In the genomic region with DNA sequence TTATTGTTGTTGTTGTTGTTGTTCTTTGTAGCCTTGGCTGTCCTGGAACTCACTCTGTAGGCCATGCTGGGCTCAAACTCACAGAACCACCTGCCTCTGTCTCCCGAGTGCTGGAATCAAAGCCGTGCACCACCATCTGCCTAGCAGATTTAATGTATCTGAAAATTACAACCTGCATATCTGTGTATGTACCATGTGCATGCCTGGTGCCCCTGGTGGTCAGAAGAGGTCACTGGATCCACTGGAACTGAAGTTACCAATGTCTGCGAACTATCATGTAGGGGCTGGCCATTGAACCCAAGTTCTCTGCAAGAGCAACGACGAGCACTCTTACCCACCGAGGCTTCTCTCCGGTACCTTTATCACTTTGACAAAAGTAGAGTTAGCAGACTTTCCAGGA, we compare ENCODE assay signal across 11 mouse cellular contexts. TPM values are rescaled to one million over a fixed set of nuclear protein-coding genes. Genes with fewer than 3 reads are reported as not detected.
DNase-seq lines count a peak whose midpoint lies in the region; ATAC-seq and TF ChIP-seq lines count a peak whose summit lies in the region.
"Had no signal": no experiment of that assay in that cellular context is flagged by ENCODE, and none has a peak within 500 bp of the region (broad histone marks: within the 10 kb centered on the region; RNA-seq: fewer than 3 reads in every experiment).

No protein-coding gene starts in this region.

- H3K9ac ChIP-seq in embryonic facial prominence, embryonic 11.5 days (replicated peaks; ENCODE audit: low read length): no peak overlapping the region
- H3K9ac ChIP-seq in hindbrain, embryonic 12.5 days: no peak overlapping the region
- H3K9ac ChIP-seq: heart, embryonic 15.5 days; liver, embryonic 15.5 days had no signal

- 96% methylated on average over 7 of the region's 7 CpGs for WGBS in embryonic facial prominence, embryonic 11.5 days
- WGBS in embryonic facial prominence, embryonic 10.5 days: 96% methylated on average over 7 of the region's 7 CpGs
- 93% methylated on average over 7 of the region's 7 CpGs for WGBS in lung, adult 2 months
- 94% methylated on average over 7 of the region's 7 CpGs for WGBS in forebrain, embryonic 10.5 days
- WGBS in hindbrain, embryonic 12.5 days: 90% methylated on average over 7 of the region's 7 CpGs

- peak; percentile 36; the same call in 1 of the 2 replicates for ATAC-seq in embryonic facial prominence, embryonic 11.5 days (replicated peaks; ENCODE audit: insufficient number of reproducible peaks, low FRiP score, low TSS enrichment, low read depth)
- peak; percentile 57 for ATAC-seq in megakaryocyte progenitor cell, adult 5-6 weeks (replicated peaks; ENCODE audit: poor library complexity)
- no peak for ATAC-seq in hindbrain, embryonic 12.5 days (ENCODE audit: low FRiP score)

- H3K36me3 ChIP-seq in embryonic facial prominence, embryonic 11.5 days (replicated peaks; ENCODE audit: control insufficient read depth, insufficient read depth, low read depth, low read length): no peaks in the 10 kb centered on the region
- H3K36me3 ChIP-seq in embryonic facial prominence, embryonic 10.5 days (replicated peaks): peaks cover 9% of the 10 kb centered on the region; the same call in 1 of the 2 replicates
- peaks cover 13% of the 10 kb centered on the region; the same call in 1 of the 2 replicates for H3K36me3 ChIP-seq in forebrain, embryonic 10.5 days (replicated peaks)
- no peaks in the 10 kb centered on the region for H3K36me3 ChIP-seq in hindbrain, embryonic 12.5 days
- H3K36me3 ChIP-seq: heart, embryonic 15.5 days; liver, embryonic 15.5 days had no signal

- no peak for DNase-seq in embryonic facial prominence, embryonic 11.5 days (ENCODE audit: low spot score)
- DNase-seq in embryonic facial prominence, embryonic 10.5 days (ENCODE audit: low spot score): no peak
- DNase-seq in lung, adult 2 months: no peak
- no peak for DNase-seq in lung, postnatal 25 days (ENCODE audit: low spot score)
- DNase-seq in forebrain, embryonic 10.5 days (ENCODE audit: extremely low spot score, low spot score): no peak
- DNase-seq: cerebellum, adult 9-11 months had no signal

- no peak overlapping the region for H3K4me3 ChIP-seq in embryonic facial prominence, embryonic 11.5 days (ENCODE audit: low read depth, low read length)
- H3K4me3 ChIP-seq in embryonic facial prominence, embryonic 10.5 days: no peak overlapping the region
- no peak overlapping the region for H3K4me3 ChIP-seq in lung, adult 2 months (replicated peaks; ENCODE audit: extremely low read depth, low read depth, low read length)
- no peak overlapping the region for H3K4me3 ChIP-seq in bone marrow macrophage, adult 2 months (ENCODE audit: insufficient read depth, low read length)
- no peak overlapping the region for H3K4me3 ChIP-seq in forebrain, embryonic 10.5 days
- no peak overlapping the region for H3K4me3 ChIP-seq in hindbrain, embryonic 12.5 days
- H3K4me3 ChIP-seq: heart, embryonic 15.5 days; liver, embryonic 15.5 days had no signal

- H3K27ac ChIP-seq in embryonic facial prominence, embryonic 11.5 days (replicated peaks; ENCODE audit: low read depth, low read length): no peak overlapping the region
- no peak overlapping the region for H3K27ac ChIP-seq in embryonic facial prominence, embryonic 10.5 days (replicated peaks)
- no peak overlapping the region for H3K27ac ChIP-seq in bone marrow macrophage, adult 2 months (ENCODE audit: insufficient read depth, low read depth, low read length)
- no peak overlapping the region for H3K27ac ChIP-seq in forebrain, embryonic 10.5 days
- no peak overlapping the region for H3K27ac ChIP-seq in hindbrain, embryonic 12.5 days
- H3K27ac ChIP-seq: heart, embryonic 15.5 days; liver, embryonic 15.5 days had no signal

- no peaks in the 10 kb centered on the region for H3K4me1 ChIP-seq in embryonic facial prominence, embryonic 11.5 days (ENCODE audit: control insufficient read depth, insufficient read depth, low read length)
- no peaks in the 10 kb centered on the region for H3K4me1 ChIP-seq in embryonic facial prominence, embryonic 10.5 days
- H3K4me1 ChIP-seq in lung, adult 2 months (ENCODE audit: control insufficient read depth, insufficient read depth, low read length): no peaks in the 10 kb centered on the region; the same call in 1 of the 2 replicates
- H3K4me1 ChIP-seq in bone marrow macrophage, adult 2 months (ENCODE audit: control insufficient read depth, insufficient read depth, low read length): no peaks in the 10 kb centered on the region
- H3K4me1 ChIP-seq in forebrain, embryonic 10.5 days: 0 out of 2 replicates have a peak, but pooled peaks cover 2% of the 10 kb centered on the region
- peaks cover 3% of the 10 kb centered on the region; the same call in 1 of the 2 replicates for H3K4me1 ChIP-seq in hindbrain, embryonic 12.5 days
- H3K4me1 ChIP-seq: heart, embryonic 15.5 days had no signal

- H3K9me3 ChIP-seq in embryonic facial prominence, embryonic 11.5 days (replicated peaks; ENCODE audit: control insufficient read depth, low read length): no peaks in the 10 kb centered on the region
- no peaks in the 10 kb centered on the region for H3K9me3 ChIP-seq in embryonic facial prominence, embryonic 10.5 days
- no peaks in the 10 kb centered on the region for H3K9me3 ChIP-seq in forebrain, embryonic 10.5 days
- no peaks in the 10 kb centered on the region for H3K9me3 ChIP-seq in hindbrain, embryonic 12.5 days (replicated peaks)
- H3K9me3 ChIP-seq: heart, embryonic 15.5 days; liver, embryonic 15.5 days had no signal

- no peak overlapping the region for H3K4me2 ChIP-seq in embryonic facial prominence, embryonic 11.5 days (ENCODE audit: low read depth, low read length)
- H3K4me2 ChIP-seq in hindbrain, embryonic 12.5 days (replicated peaks): no peak overlapping the region
- H3K4me2 ChIP-seq: heart, embryonic 15.5 days; liver, embryonic 15.5 days had no signal

- no peak for TF ChIP-seq POLR2A in lung, adult 2 months (IDR thresholded peaks at IDR 0.05; ENCODE audit: borderline replicate concordance, extremely low read depth, low read depth, low read length)
- TF ChIP-seq POLR2A in bone marrow macrophage, adult 2 months (IDR thresholded peaks at IDR 0.05; ENCODE audit: borderline replicate concordance, low read depth, low read length): no peak

- no peaks in the 10 kb centered on the region for H3K27me3 ChIP-seq in embryonic facial prominence, embryonic 11.5 days (ENCODE audit: control insufficient read depth, insufficient read depth, low read length)
- H3K27me3 ChIP-seq in embryonic facial prominence, embryonic 10.5 days (replicated peaks; ENCODE audit: low read depth, poor library complexity, severe bottlenecking): no peaks in the 10 kb centered on the region
- H3K27me3 ChIP-seq in forebrain, embryonic 10.5 days (ENCODE audit: poor library complexity, severe bottlenecking): no peaks in the 10 kb centered on the region
- no peaks in the 10 kb centered on the region for H3K27me3 ChIP-seq in hindbrain, embryonic 12.5 days
- H3K27me3 ChIP-seq: heart, embryonic 15.5 days; liver, embryonic 15.5 days had no signal

- peak; percentile 18; the same call in 1 of the 2 replicates for TF ChIP-seq CTCF in lung, adult 2 months (IDR thresholded peaks at IDR 0.05; ENCODE audit: insufficient read depth, low read length)
- peak; percentile 19; the same call in 1 of the 2 replicates for TF ChIP-seq CTCF in bone marrow macrophage, adult 2 months (IDR thresholded peaks at IDR 0.05; ENCODE audit: low read depth, low read length)

RNA-seq across cellular contexts. Expression of a gene that starts 15.1 kb away (rescaled TPM):
- polyA plus RNA-seq in embryonic facial prominence, embryonic 11.5 days (2014; fragmentation: Nextera tagmentation; extraction: Ambion mirVana): 35.4 and 35.6 TPM in 2 replicates
- 30.7 and 34.3 TPM in 2 replicates for polyA plus RNA-seq in embryonic facial prominence, embryonic 10.5 days (2016; fragmentation: Nextera tagmentation; extraction: Ambion mirVana)
- polyA plus RNA-seq in lung, adult 2 months (2012; rRNA removed): 19.6 and 24.5 TPM in 2 replicates
- polyA plus RNA-seq in bone marrow macrophage, adult 2 months (2012; ENCODE audit: insufficient read depth, insufficient read length, missing spikeins): 17.8 and 21.3 TPM in 2 replicates
- total RNA-seq in megakaryocyte progenitor cell, adult 5-6 weeks (2015): 16.0 and 24.2 TPM in 2 replicates
- total RNA-seq in megakaryocyte progenitor cell, adult 5-6 weeks (2017): 12.2 and 16.5 TPM in 2 replicates
- polyA plus RNA-seq in forebrain, embryonic 10.5 days (2016; fragmentation: Nextera tagmentation; extraction: Ambion mirVana): 30.9 and 34.0 TPM in 2 replicates
- 28.7 and 38.5 TPM in 2 replicates for polyA plus RNA-seq in hindbrain, embryonic 12.5 days (2016; fragmentation: Nextera tagmentation; extraction: Ambion mirVana)

RNA-seq across cellular contexts. Expression of a gene that starts 23.7 kb away (rescaled TPM):
- 0.90 and 1.6 TPM in 2 replicates for polyA plus RNA-seq in embryonic facial prominence, embryonic 11.5 days (2014; fragmentation: Nextera tagmentation; extraction: Ambion mirVana)
- polyA plus RNA-seq in embryonic facial prominence, embryonic 10.5 days (2016; fragmentation: Nextera tagmentation; extraction: Ambion mirVana): 0.81 and 0.84 TPM in 2 replicates
- 2.3 TPM in 2 replicates for polyA plus RNA-seq in lung, adult 2 months (2012; rRNA removed)
- polyA plus RNA-seq in bone marrow macrophage, adult 2 months (2012; ENCODE audit: insufficient read depth, insufficient read length, missing spikeins): not detected in 2 replicates
- 5.7 and 8.2 TPM in 2 replicates for total RNA-seq in megakaryocyte progenitor cell, adult 5-6 weeks (2015)
- 4.6 and 5.0 TPM in 2 replicates for total RNA-seq in megakaryocyte progenitor cell, adult 5-6 weeks (2017)
- 1.4 and 1.6 TPM in 2 replicates for polyA plus RNA-seq in forebrain, embryonic 10.5 days (2016; fragmentation: Nextera tagmentation; extraction: Ambion mirVana)
- polyA plus RNA-seq in hindbrain, embryonic 12.5 days (2016; fragmentation: Nextera tagmentation; extraction: Ambion mirVana): 0.79 and 1.2 TPM in 2 replicates
